Mouse (Mus musculus): ENCODE data around the gene Rnf135.

GRCm38 (mm10) chr11:80183705-80184255, at the start of gene Rnf135:
- TF ChIP-seq CEBPB (IDR thresholded peaks at IDR 0.05; ENCODE audit: insufficient read depth, poor library complexity, severe bottlenecking) (no peak), MYOD1 (IDR thresholded peaks at IDR 0.05; ENCODE audit: control insufficient read depth in 1 of 3, insufficient read length in 2 of 3, low read depth in 2 of 3) (no peak), POLR2A (IDR thresholded peaks at IDR 0.05; ENCODE audit: insufficient read length, low read depth) (peak; percentile 92), E2F4 (IDR thresholded peaks at IDR 0.05; ENCODE audit: insufficient read depth) (no peak), TCF3 (IDR thresholded peaks at IDR 0.05; ENCODE audit: insufficient read length, low read depth) (no peak), POLR2AphosphoS2 (IDR thresholded peaks at IDR 0.05; ENCODE audit: insufficient read length, low read depth) (peak; percentile 88)
